Mouse (Mus musculus) embryo, embryonic 11 days (tissue): Measurements from ENCODE around the gene Usp45.
"Not testable (repeated sequence)": the region's sequence is repeated elsewhere in the genome, so short reads cannot be mapped to it uniquely, and the experiment has no call there.

Experiments
- DNase-seq: peaks from one replicate; pipeline ENCODE4 v3.0.0-alpha.2; 2015

Gene Usp45

GRCm38 (mm10) chr4:21766863-21767304 is at the start of gene Usp45, which contains the start of gene Tstd3:
Gene Usp45, plus strand, starts transcription at chr4:21767156.
Gene Tstd3, minus strand, starts transcription at chr4:21767212.
- DNase-seq = peak; percentile 90

- DNase-seq = peak; percentile 19
Measured at GRCm38 (mm10) chr4:21722752-21723334, 44.1 kb upstream of the Usp45 start.

GRCm38 (mm10) chr4:21726912-21727614 is 39.9 kb upstream of the Usp45 start:
- DNase-seq = peak; percentile 78

- DNase-seq = peak; percentile 95
Measured at GRCm38 (mm10) chr4:21727615-21728165, 39.3 kb upstream of the Usp45 start, which contains the start of gene Ccnc. Gene Ccnc, plus strand, starts transcription at chr4:21727701.

GRCm38 (mm10) chr4:21739169-21739568 is 27.8 kb upstream of the Usp45 start:
- no peak for DNase-seq

- DNase-seq = not testable (repeated sequence)
Measured at GRCm38 (mm10) chr4:21744142-21744541, 22.8 kb upstream of the Usp45 start.

- DNase-seq = no peak
Measured at GRCm38 (mm10) chr4:21745723-21746122, 21.2 kb upstream of the Usp45 start.

GRCm38 (mm10) chr4:21755123-21755789 is 11.7 kb upstream of the Usp45 start:
- DNase-seq = no peak

- DNase-seq = no peak
Measured at GRCm38 (mm10) chr4:21758860-21759259, 8.1 kb upstream of the Usp45 start.

GRCm38 (mm10) chr4:21761416-21762160 is 5.4 kb upstream of the Usp45 start:
- no peak for DNase-seq

- no peak for DNase-seq
Measured at GRCm38 (mm10) chr4:21763827-21764226, 3.1 kb upstream of the Usp45 start.

GRCm38 (mm10) chr4:21766171-21766862 is 639 bp upstream of the Usp45 start:
- DNase-seq = no peak

- DNase-seq = no peak
Measured at GRCm38 (mm10) chr4:21771064-21771463, 4.1 kb downstream of the Usp45 start.

GRCm38 (mm10) chr4:21772306-21772705 is 5.3 kb downstream of the Usp45 start:
- no peak for DNase-seq

GRCm38 (mm10) chr4:21776091-21776945 is 9.4 kb downstream of the Usp45 start:
- DNase-seq = peak; percentile 96

GRCm38 (mm10) chr4:21776946-21777265 is 9.9 kb downstream of the Usp45 start:
- DNase-seq = peak; percentile 9

- DNase-seq = no peak
Measured at GRCm38 (mm10) chr4:21780816-21781726, 14.1 kb downstream of the Usp45 start.

- no peak for DNase-seq
Measured at GRCm38 (mm10) chr4:21786268-21786667, 19.3 kb downstream of the Usp45 start.

GRCm38 (mm10) chr4:21788903-21789302 is 21.9 kb downstream of the Usp45 start:
- DNase-seq = no peak

GRCm38 (mm10) chr4:21789836-21790235 is 22.9 kb downstream of the Usp45 start:
- DNase-seq = no peak
